Mouse (Mus musculus) midbrain, postnatal 0 days (tissue): ENCODE data around the gene Pdgfd. TPM values are rescaled to one million over a fixed set of nuclear protein-coding genes. Genes with fewer than 3 reads are reported as not detected.

Experiments used
- ATAC-seq: fragments of 200-750 bp; cut with Nextera tagmentation; 2 replicates; pipeline ENCODE4 v1.8.0; 2017; ENCODE audit warnings: moderate number of reproducible peaks, mild to moderate bottlenecking, moderate TSS enrichment, moderate library complexity; ENCODE audit not compliant: low FRiP score
- DNase-seq: peaks from one replicate; pipeline ENCODE4 v3.0.0-alpha.2; 2015; ENCODE audit warnings: low spot score
- H3K27ac ChIP-seq: fragments of 300-500 bp; sonication (generic); 2 replicates; pipeline ENCODE4 v1.5.1; 2014; ENCODE audit warnings: low read depth, mild to moderate bottlenecking, low read length, mixed read lengths
- H3K27me3 ChIP-seq: fragments of 300-500 bp; sonication (generic); 2 replicates; pipeline ENCODE4 v1.6.1; 2014; ENCODE audit warnings: low read length, control low read depth, mixed read lengths; ENCODE audit not compliant: insufficient read depth
- H3K36me3 ChIP-seq: fragments of 300-500 bp; sonication (generic); 2 replicates; pipeline ENCODE4 v1.6.1; 2014; ENCODE audit warnings: low read length, control low read depth, mixed read lengths; ENCODE audit not compliant: insufficient read depth
- H3K4me1 ChIP-seq: fragments of 300-500 bp; sonication (generic); 2 replicates; pipeline ENCODE4 v1.6.1; 2014; ENCODE audit warnings: mild to moderate bottlenecking, control low read depth, antibody characterized with exemption, low read length, mixed read lengths; ENCODE audit not compliant: insufficient read depth
- H3K4me2 ChIP-seq: fragments of 300-500 bp; sonication (generic); 2 replicates; pipeline ENCODE4 v1.6.1; 2014; ENCODE audit warnings: low read depth, mild to moderate bottlenecking, low read length, mixed read lengths; ENCODE audit not compliant: poor library complexity, severe bottlenecking
- H3K4me3 ChIP-seq: fragments of 300-500 bp; sonication (generic); 2 replicates; pipeline ENCODE4 v1.5.1; 2014; ENCODE audit warnings: low read depth, mild to moderate bottlenecking, low read length, moderate library complexity
- H3K9ac ChIP-seq: fragments of 300-500 bp; sonication (generic); replicated peaks from 2 replicates; pipeline ENCODE4 v1.6.1; 2014; ENCODE audit warnings: mild to moderate bottlenecking, low read length, moderate library complexity, mixed read lengths; ENCODE audit not compliant: poor library complexity, severe bottlenecking
- H3K9me3 ChIP-seq: fragments of 300-500 bp; sonication (generic); 2 replicates; pipeline ENCODE4 v1.6.1; 2016; ENCODE audit warnings: low read length, control low read depth
- CTCF ChIP-seq: IDR thresholded peaks from 2 replicates; pipeline ENCODE4 v1.5.1; 2016; ENCODE audit warnings: antibody characterized with exemption, mild to moderate bottlenecking
- WGBS: fragments of 180-500 bp; shearing (Covaris S2); extraction: QIAGEN DNeasy Blood & Tissue Kit; methylation state at CpG from one replicate; pipeline ENCODE4 v1.1.7; 2014; 5-methylcytosine and 5-hydroxymethylcytosine counted together
- polyA plus RNA-seq: library from polyadenylated mRNA; unstranded; fragments of >200 nt; fragmentation: Nextera tagmentation; extraction: Ambion mirVana; gene quantifications from 2 replicates; pipeline ENCODE4 v1.2.1, GENCODE M21; 2015
- total RNA-seq: library from RNA; depleted of rRNA; stranded (reverse); fragments of >200 nt; gene quantifications from 2 replicates; pipeline ENCODE4 v1.2.3, GENCODE M21; 2014

Pdgfd gene
- total and polyA plus RNA-seq, 2 experiments from 2014 or later, result 3.0 to 6.7 TPM

GRCm38 (mm10) chr9:6289211-6289696 lies 120.9 kb downstream of the Pdgfd start:
- DNase-seq (no peak), ATAC-seq (no peak)
- Histone ChIP-seq H3K27ac (no peak overlapping the region), H3K27me3 (no peaks in the 10 kb centered on the region), H3K9ac (no peak overlapping the region), H3K4me3 (no peak overlapping the region), H3K9me3 (no peaks in the 10 kb centered on the region), H3K4me2 (no peak overlapping the region), H3K4me1 (no peaks in the 10 kb centered on the region), H3K36me3 (no peaks in the 10 kb centered on the region)
- WGBS, result 16% methylated on average over 2 of the region's 2 CpGs
- TF ChIP-seq CTCF, result no peak

GRCm38 (mm10) chr9:6298547-6298946 lies 130.2 kb downstream of the Pdgfd start:
- Histone ChIP-seq H3K9ac (no peak overlapping the region), H3K36me3 (no peaks in the 10 kb centered on the region), H3K4me3 (no peak overlapping the region), H3K27ac (no peak overlapping the region), H3K4me1 (no peaks in the 10 kb centered on the region), H3K27me3 (no peaks in the 10 kb centered on the region), H3K9me3 (no peaks in the 10 kb centered on the region), H3K4me2 (no peak overlapping the region)
- WGBS, result 81% methylated on average over 2 of the region's 2 CpGs
- DNase-seq (no peak), ATAC-seq (no peak)
- no peak for TF ChIP-seq CTCF

GRCm38 (mm10) chr9:6302050-6302449 lies 133.7 kb downstream of the Pdgfd start:
- DNase-seq, result no peak
- no peak for ATAC-seq

GRCm38 (mm10) chr9:6304590-6304989 lies 136.2 kb downstream of the Pdgfd start:
- no peak overlapping the region for H3K27ac ChIP-seq
- no peak for TF ChIP-seq CTCF
- no peaks in the 10 kb centered on the region for H3K9me3 ChIP-seq
- no peaks in the 10 kb centered on the region for H3K27me3 ChIP-seq
- no peak overlapping the region for H3K9ac ChIP-seq
- ATAC-seq (no peak), DNase-seq (no peak)
- no peak overlapping the region for H3K4me2 ChIP-seq
- no peaks in the 10 kb centered on the region for H3K4me1 ChIP-seq
- no peak overlapping the region for H3K4me3 ChIP-seq
- H3K36me3 ChIP-seq, result no peaks in the 10 kb centered on the region
- 81% methylated on average over 3 of the region's 3 CpGs for WGBS

More at GRCm38 (mm10) chr9:6302050-6302449, 133.7 kb downstream of the Pdgfd start:
- Histone ChIP-seq H3K4me2 (no peak overlapping the region), H3K27me3 (no peaks in the 10 kb centered on the region), H3K4me3 (no peak overlapping the region), H3K36me3 (no peaks in the 10 kb centered on the region), H3K4me1 (no peaks in the 10 kb centered on the region), H3K9me3 (no peaks in the 10 kb centered on the region), H3K27ac (no peak overlapping the region), H3K9ac (no peak overlapping the region)
- 87% methylated on average over 3 of the region's 3 CpGs for WGBS
- TF ChIP-seq CTCF, result no peak

GRCm38 (mm10) chr9:6305847-6306246 lies 137.5 kb downstream of the Pdgfd start:
- no peak overlapping the region for H3K4me2 ChIP-seq
- no peak overlapping the region for H3K4me3 ChIP-seq
- no peak for TF ChIP-seq CTCF
- no peaks in the 10 kb centered on the region for H3K4me1 ChIP-seq
- H3K27ac ChIP-seq, result no peak overlapping the region
- 92% methylated on average over 3 of the region's 3 CpGs for WGBS
- H3K9me3 ChIP-seq, result no peaks in the 10 kb centered on the region
- H3K36me3 ChIP-seq, result no peaks in the 10 kb centered on the region
- H3K9ac ChIP-seq, result no peak overlapping the region
- H3K27me3 ChIP-seq, result no peaks in the 10 kb centered on the region
- ATAC-seq, result no peak
- no peak for DNase-seq

GRCm38 (mm10) chr9:6317114-6317513 lies 148.7 kb downstream of the Pdgfd start:
- WGBS, result 80% methylated on average over 1 of the region's 1 CpGs
- H3K9me3 ChIP-seq, result no peaks in the 10 kb centered on the region
- no peak for ATAC-seq
- no peak overlapping the region for H3K4me3 ChIP-seq
- H3K4me2 ChIP-seq, result no peak overlapping the region
- no peak overlapping the region for H3K27ac ChIP-seq
- no peaks in the 10 kb centered on the region for H3K36me3 ChIP-seq
- no peaks in the 10 kb centered on the region for H3K4me1 ChIP-seq
- no peak for TF ChIP-seq CTCF
- no peak for DNase-seq
- H3K27me3 ChIP-seq, result no peaks in the 10 kb centered on the region
- H3K9ac ChIP-seq, result no peak overlapping the region
